Mouse (Mus musculus): ENCODE measurements at regions not wholly inside any gene's neighbourhood (a gene's known extent, or its start where the extent isn't known, plus 50 kb on each side); places are given as distances from the start of the nearest gene placed in this dataset.

GRCm38 (mm10) chr8:10793670-10794366 lies 214.4 kb downstream of the Irs2 start:
- H3K4me2 ChIP-seq (ENCODE audit: low read depth, severe bottlenecking) = no peak overlapping the region
- no peaks in the 10 kb centered on the region for H3K36me3 ChIP-seq (ENCODE audit: control insufficient read depth, insufficient read depth, low read length)
- H3K27ac ChIP-seq (replicated peaks; ENCODE audit: low read depth, low read length) = no peak overlapping the region
- WGBS = 95% methylated on average over 9 of the region's 9 CpGs
- no peak for ATAC-seq (ENCODE audit: insufficient number of reproducible peaks, low FRiP score, low TSS enrichment, low read depth)
- no peaks in the 10 kb centered on the region for H3K4me1 ChIP-seq (ENCODE audit: control insufficient read depth, insufficient read depth, low read length)
- no peak overlapping the region for H3K4me3 ChIP-seq (ENCODE audit: low read depth, low read length)
- no peaks in the 10 kb centered on the region for H3K9me3 ChIP-seq (ENCODE audit: control insufficient read depth, low read length)
- no peak overlapping the region for H3K9ac ChIP-seq (ENCODE audit: low read length)
- no peaks in the 10 kb centered on the region for H3K27me3 ChIP-seq (ENCODE audit: control insufficient read depth, insufficient read depth, low read length)
- no peak for DNase-seq (ENCODE audit: low spot score)

GRCm38 (mm10) chr8:10788496-10789200 lies 219.6 kb downstream of the Irs2 start:
- ATAC-seq (ENCODE audit: insufficient number of reproducible peaks, low FRiP score, low TSS enrichment, low read depth) (no peak), DNase-seq (ENCODE audit: low spot score) (no peak)
- Histone ChIP-seq H3K4me3 (ENCODE audit: low read depth, low read length) (no peak overlapping the region), H3K4me1 (ENCODE audit: control insufficient read depth, insufficient read depth, low read length) (no peaks in the 10 kb centered on the region), H3K27ac (replicated peaks; ENCODE audit: low read depth, low read length) (no peak overlapping the region), H3K9ac (ENCODE audit: low read length) (no peak overlapping the region), H3K27me3 (ENCODE audit: control insufficient read depth, insufficient read depth, low read length) (no peaks in the 10 kb centered on the region), H3K36me3 (ENCODE audit: control insufficient read depth, insufficient read depth, low read length) (no peaks in the 10 kb centered on the region), H3K9me3 (ENCODE audit: control insufficient read depth, low read length) (no peaks in the 10 kb centered on the region), H3K4me2 (ENCODE audit: low read depth, severe bottlenecking) (no peak overlapping the region)
- WGBS = 86% methylated on average over 8 of the region's 8 CpGs

GRCm38 (mm10) chr8:10785801-10786200 lies 222.5 kb downstream of the Irs2 start:
- ATAC-seq (ENCODE audit: insufficient number of reproducible peaks, low FRiP score, low TSS enrichment, low read depth) (no peak), DNase-seq (ENCODE audit: low spot score) (no peak)
- H3K9me3 ChIP-seq (ENCODE audit: control insufficient read depth, low read length) = no peaks in the 10 kb centered on the region
- no peak overlapping the region for H3K4me2 ChIP-seq (ENCODE audit: low read depth, severe bottlenecking)
- H3K9ac ChIP-seq (ENCODE audit: low read length) = no peak overlapping the region
- H3K27me3 ChIP-seq (ENCODE audit: control insufficient read depth, insufficient read depth, low read length) = no peaks in the 10 kb centered on the region
- H3K27ac ChIP-seq (replicated peaks; ENCODE audit: low read depth, low read length) = no peak overlapping the region
- no peak overlapping the region for H3K4me3 ChIP-seq (ENCODE audit: low read depth, low read length)
- 81% methylated on average over 4 of the region's 4 CpGs for WGBS
- H3K36me3 ChIP-seq (ENCODE audit: control insufficient read depth, insufficient read depth, low read length) = no peaks in the 10 kb centered on the region
- H3K4me1 ChIP-seq (ENCODE audit: control insufficient read depth, insufficient read depth, low read length) = no peaks in the 10 kb centered on the region

- WGBS = 90% methylated on average over 4 of the region's 4 CpGs
- H3K36me3 ChIP-seq (ENCODE audit: control insufficient read depth, insufficient read depth, low read length) = no peaks in the 10 kb centered on the region
- no peaks in the 10 kb centered on the region for H3K9me3 ChIP-seq (ENCODE audit: control insufficient read depth, low read length)
- H3K27ac ChIP-seq (replicated peaks; ENCODE audit: low read depth, low read length) = no peak overlapping the region
- no peak overlapping the region for H3K9ac ChIP-seq (ENCODE audit: low read length)
- no peaks in the 10 kb centered on the region for H3K4me1 ChIP-seq (ENCODE audit: control insufficient read depth, insufficient read depth, low read length)
- no peak overlapping the region for H3K4me2 ChIP-seq (ENCODE audit: low read depth, severe bottlenecking)
- H3K4me3 ChIP-seq (ENCODE audit: low read depth, low read length) = no peak overlapping the region
- ATAC-seq (ENCODE audit: insufficient number of reproducible peaks, low FRiP score, low TSS enrichment, low read depth) (no peak), DNase-seq (ENCODE audit: low spot score) (no peak)
- H3K27me3 ChIP-seq (ENCODE audit: control insufficient read depth, insufficient read depth, low read length) = no peaks in the 10 kb centered on the region
Measured at GRCm38 (mm10) chr8:10785311-10785710, 222.9 kb downstream of the Irs2 start.

- H3K36me3 ChIP-seq (ENCODE audit: control insufficient read depth, insufficient read depth, low read length) = no peaks in the 10 kb centered on the region
- no peaks in the 10 kb centered on the region for H3K4me1 ChIP-seq (ENCODE audit: control insufficient read depth, insufficient read depth, low read length)
- no peak overlapping the region for H3K4me2 ChIP-seq (ENCODE audit: low read depth, severe bottlenecking)
- no peaks in the 10 kb centered on the region for H3K9me3 ChIP-seq (ENCODE audit: control insufficient read depth, low read length)
- no peaks in the 10 kb centered on the region for H3K27me3 ChIP-seq (ENCODE audit: control insufficient read depth, insufficient read depth, low read length)
- no peak for DNase-seq (ENCODE audit: low spot score)
- H3K9ac ChIP-seq (ENCODE audit: low read length) = no peak overlapping the region
- no peak overlapping the region for H3K4me3 ChIP-seq (ENCODE audit: low read depth, low read length)
- H3K27ac ChIP-seq (replicated peaks; ENCODE audit: low read depth, low read length) = no peak overlapping the region
- ATAC-seq (ENCODE audit: insufficient number of reproducible peaks, low FRiP score, low TSS enrichment, low read depth) = no peak
- WGBS = 58% methylated on average over 1 of the region's 1 CpGs
Measured at GRCm38 (mm10) chr8:10784481-10784880, 223.8 kb downstream of the Irs2 start.

GRCm38 (mm10) chr8:10781860-10782259 lies 226.4 kb downstream of the Irs2 start:
- DNase-seq (ENCODE audit: low spot score) (no peak), ATAC-seq (ENCODE audit: insufficient number of reproducible peaks, low FRiP score, low TSS enrichment, low read depth) (no peak)
- Histone ChIP-seq H3K36me3 (ENCODE audit: control insufficient read depth, insufficient read depth, low read length) (no peaks in the 10 kb centered on the region), H3K27me3 (ENCODE audit: control insufficient read depth, insufficient read depth, low read length) (no peaks in the 10 kb centered on the region), H3K4me3 (ENCODE audit: low read depth, low read length) (no peak overlapping the region), H3K9me3 (ENCODE audit: control insufficient read depth, low read length) (no peaks in the 10 kb centered on the region), H3K27ac (replicated peaks; ENCODE audit: low read depth, low read length) (no peak overlapping the region), H3K4me2 (ENCODE audit: low read depth, severe bottlenecking) (no peak overlapping the region), H3K4me1 (ENCODE audit: control insufficient read depth, insufficient read depth, low read length) (no peaks in the 10 kb centered on the region), H3K9ac (ENCODE audit: low read length) (no peak overlapping the region)
- 89% methylated on average over 6 of the region's 6 CpGs for WGBS

- H3K27ac ChIP-seq (replicated peaks; ENCODE audit: low read depth, low read length) = no peak overlapping the region
- no peak overlapping the region for H3K4me3 ChIP-seq (ENCODE audit: low read depth, low read length)
- 91% methylated on average over 7 of the region's 7 CpGs for WGBS
- H3K9ac ChIP-seq (ENCODE audit: low read length) = no peak overlapping the region
- no peaks in the 10 kb centered on the region for H3K4me1 ChIP-seq (ENCODE audit: control insufficient read depth, insufficient read depth, low read length)
- H3K36me3 ChIP-seq (ENCODE audit: control insufficient read depth, insufficient read depth, low read length) = no peaks in the 10 kb centered on the region
- ATAC-seq (ENCODE audit: insufficient number of reproducible peaks, low FRiP score, low TSS enrichment, low read depth) = no peak
- H3K27me3 ChIP-seq (ENCODE audit: control insufficient read depth, insufficient read depth, low read length) = no peaks in the 10 kb centered on the region
- no peak for DNase-seq (ENCODE audit: low spot score)
- no peak overlapping the region for H3K4me2 ChIP-seq (ENCODE audit: low read depth, severe bottlenecking)
- no peaks in the 10 kb centered on the region for H3K9me3 ChIP-seq (ENCODE audit: control insufficient read depth, low read length)
Measured at GRCm38 (mm10) chr8:10779636-10780035, 228.6 kb downstream of the Irs2 start.

GRCm38 (mm10) chr8:10775202-10776010 lies 232.9 kb downstream of the Irs2 start:
- Histone ChIP-seq H3K9me3 (ENCODE audit: control insufficient read depth, low read length) (no peaks in the 10 kb centered on the region), H3K27ac (replicated peaks; ENCODE audit: low read depth, low read length) (peak overlapping the region; percentile 5; the same call in 1 of the 2 replicates), H3K4me1 (ENCODE audit: control insufficient read depth, insufficient read depth, low read length) (0 out of 2 replicates have a peak, but pooled peaks cover 3% of the 10 kb centered on the region), H3K27me3 (ENCODE audit: control insufficient read depth, insufficient read depth, low read length) (no peaks in the 10 kb centered on the region), H3K4me3 (ENCODE audit: low read depth, low read length) (no peak overlapping the region), H3K36me3 (ENCODE audit: control insufficient read depth, insufficient read depth, low read length) (no peaks in the 10 kb centered on the region), H3K4me2 (ENCODE audit: low read depth, severe bottlenecking) (no peak overlapping the region), H3K9ac (ENCODE audit: low read length) (no peak overlapping the region)
- 57% methylated on average over 8 of the region's 8 CpGs for WGBS
- DNase-seq (ENCODE audit: low spot score) (peak; percentile 48), ATAC-seq (ENCODE audit: insufficient number of reproducible peaks, low FRiP score, low TSS enrichment, low read depth) (peak; percentile 86; the same call in 1 of the 2 replicates)
